Mouse (Mus musculus) liver, embryonic 12.5 days (tissue): ENCODE data around the gene Slc25a34. TPM values are rescaled to one million over a fixed set of nuclear protein-coding genes. Genes with fewer than 3 reads are reported as not detected.

ENCODE experiments used
- ATAC-seq: fragments of 200-750 bp; cut with Nextera tagmentation; 2 replicates; pipeline ENCODE4 v1.8.0; 2017; ENCODE audit warnings: moderate number of reproducible peaks, mild to moderate bottlenecking, moderate library complexity
- H3K27ac ChIP-seq: fragments of 300-500 bp; sonication (generic); 2 replicates; pipeline ENCODE4 v1.5.1; 2016; ENCODE audit warnings: mild to moderate bottlenecking
- H3K27me3 ChIP-seq: fragments of 300-500 bp; sonication (generic); replicated peaks from 2 replicates; pipeline ENCODE4 v1.6.1; 2016; ENCODE audit warnings: mild to moderate bottlenecking, moderate library complexity
- H3K36me3 ChIP-seq: fragments of 300-500 bp; sonication (generic); 2 replicates; pipeline ENCODE4 v1.6.1; 2016; ENCODE audit warnings: mild to moderate bottlenecking, moderate library complexity
- H3K4me1 ChIP-seq: fragments of 300-500 bp; sonication (generic); 2 replicates; pipeline ENCODE4 v1.6.1; 2016
- H3K4me2 ChIP-seq: fragments of 300-500 bp; sonication (generic); 2 replicates; pipeline ENCODE4 v1.6.1; 2016; ENCODE audit warnings: mild to moderate bottlenecking, moderate library complexity
- H3K4me3 ChIP-seq: fragments of 300-500 bp; sonication (generic); 2 replicates; pipeline ENCODE4 v1.5.1; 2016; ENCODE audit warnings: mild to moderate bottlenecking, moderate library complexity
- H3K9ac ChIP-seq: fragments of 300-500 bp; sonication (generic); 2 replicates; pipeline ENCODE4 v1.6.1; 2016; ENCODE audit warnings: mild to moderate bottlenecking, moderate library complexity
- H3K9me3 ChIP-seq: fragments of 300-500 bp; sonication (generic); replicated peaks from 2 replicates; pipeline ENCODE4 v1.6.1; 2016; ENCODE audit warnings: mild to moderate bottlenecking, moderate library complexity
- WGBS: fragments of 180-500 bp; shearing (Covaris S2); methylation state at CpG from one replicate; pipeline ENCODE4 v1.1.7; 2016; ENCODE audit not compliant: insufficient replicate concordance; 5-methylcytosine and 5-hydroxymethylcytosine counted together
- polyA plus RNA-seq: library from polyadenylated mRNA; unstranded; fragments of >200 nt; fragmentation: Nextera tagmentation; extraction: Ambion mirVana; gene quantifications from 2 replicates; pipeline ENCODE4 v1.2.1, GENCODE M21; 2016

Slc25a34 gene
- polyA plus RNA-seq, 1 experiment from 2014 or later: not detected

DNA sequence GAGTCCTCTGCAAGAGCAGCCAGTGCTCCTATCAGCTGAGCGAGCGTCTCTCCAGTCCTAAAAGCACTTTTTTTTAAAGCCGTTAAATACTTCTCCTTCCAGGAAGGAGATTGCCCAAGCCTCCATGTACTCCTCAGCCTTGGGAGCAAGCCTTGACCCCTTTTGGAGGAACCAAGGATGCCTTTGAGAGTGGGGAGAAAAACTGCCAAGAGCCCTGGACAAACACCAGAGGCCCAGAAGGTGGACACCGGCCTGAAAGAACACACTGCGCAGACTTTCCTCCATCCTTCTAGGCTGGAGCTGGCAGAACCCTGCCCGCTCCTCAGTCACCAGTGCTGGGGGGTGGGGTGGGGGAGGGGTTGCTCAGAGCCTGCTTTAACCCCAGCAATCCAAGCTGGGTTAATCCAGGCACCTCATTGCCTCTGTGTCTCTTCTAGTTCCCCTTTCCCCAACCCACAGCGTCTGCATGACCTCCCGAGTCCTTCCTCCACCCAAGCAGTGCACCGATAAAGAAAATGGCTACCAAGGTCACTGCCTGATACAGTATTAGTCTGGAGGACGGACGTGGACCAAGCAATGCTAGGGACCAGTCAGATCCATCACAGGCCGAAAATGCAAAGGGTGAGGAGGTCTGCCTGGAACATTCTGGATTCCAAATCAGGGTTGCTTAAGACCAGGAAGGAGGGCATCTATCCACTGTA lies 32.4 kb upstream of the Slc25a34 start:
- Histone ChIP-seq H3K4me1 (peaks cover 27% of the 10 kb centered on the region), H3K4me2 (no peak overlapping the region), H3K9ac (no peak overlapping the region), H3K27me3 (no peaks in the 10 kb centered on the region), H3K27ac (no peak overlapping the region), H3K9me3 (no peaks in the 10 kb centered on the region), H3K4me3 (no peak overlapping the region), H3K36me3 (peaks cover 48% of the 10 kb centered on the region)
- 48% methylated on average over 12 of the region's 12 CpGs for WGBS
- ATAC-seq: no peak

DNA sequence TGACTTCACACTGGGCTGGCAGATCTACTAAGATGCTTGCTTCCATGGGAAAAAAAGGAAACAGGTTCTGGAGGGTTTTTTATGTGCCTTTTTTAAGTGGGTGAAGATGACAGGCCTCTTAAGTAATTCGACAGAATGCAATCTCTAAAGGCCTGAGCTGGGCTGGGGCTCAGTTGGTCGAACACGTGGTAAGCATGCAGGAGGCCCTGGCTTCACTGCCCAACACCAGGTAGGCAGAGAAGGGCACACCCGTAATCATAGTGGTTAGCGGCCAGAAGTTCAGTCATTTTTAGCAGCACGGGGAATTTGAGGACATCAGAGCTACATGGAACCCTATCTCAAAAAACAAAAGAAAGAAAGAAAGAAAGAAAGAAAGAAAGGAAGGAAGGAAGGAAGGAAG lies 30.9 kb upstream of the Slc25a34 start:
- no peak overlapping the region for H3K9ac ChIP-seq
- no peak overlapping the region for H3K4me3 ChIP-seq
- peaks cover 36% of the 10 kb centered on the region for H3K36me3 ChIP-seq
- no peaks in the 10 kb centered on the region for H3K9me3 ChIP-seq
- H3K27ac ChIP-seq: no peak overlapping the region
- no peak for ATAC-seq
- H3K4me2 ChIP-seq: no peak overlapping the region
- no peaks in the 10 kb centered on the region for H3K27me3 ChIP-seq
- H3K4me1 ChIP-seq: peaks cover 27% of the 10 kb centered on the region
- WGBS: 84% methylated on average over 6 of the region's 6 CpGs

DNA sequence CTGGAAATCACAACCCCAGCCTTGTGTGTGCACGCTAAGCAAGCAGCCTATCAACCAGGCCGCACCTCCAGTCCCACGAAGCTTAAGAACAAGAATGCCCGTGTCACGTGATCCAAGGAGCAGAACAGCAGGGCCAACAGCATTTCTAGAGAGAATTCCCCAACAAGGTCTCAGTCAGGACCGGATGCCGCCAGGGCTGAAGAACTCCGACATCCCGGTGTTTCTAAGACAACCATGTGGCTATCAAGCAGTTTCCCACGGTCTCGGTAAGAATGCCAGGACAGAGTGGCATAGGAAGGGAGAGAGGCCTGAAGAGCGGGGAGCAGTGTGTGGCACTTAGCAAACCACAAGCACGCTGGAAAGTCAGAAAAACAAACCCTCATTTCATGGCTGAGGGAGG lies 30.2 kb upstream of the Slc25a34 start:
- no peak overlapping the region for H3K4me3 ChIP-seq
- peaks cover 36% of the 10 kb centered on the region for H3K36me3 ChIP-seq
- WGBS: 84% methylated on average over 13 of the region's 13 CpGs
- no peak overlapping the region for H3K4me2 ChIP-seq
- no peaks in the 10 kb centered on the region for H3K27me3 ChIP-seq
- H3K9me3 ChIP-seq: no peaks in the 10 kb centered on the region
- no peak for ATAC-seq
- H3K9ac ChIP-seq: no peak overlapping the region
- H3K27ac ChIP-seq: no peak overlapping the region
- H3K4me1 ChIP-seq: peaks cover 27% of the 10 kb centered on the region

DNA sequence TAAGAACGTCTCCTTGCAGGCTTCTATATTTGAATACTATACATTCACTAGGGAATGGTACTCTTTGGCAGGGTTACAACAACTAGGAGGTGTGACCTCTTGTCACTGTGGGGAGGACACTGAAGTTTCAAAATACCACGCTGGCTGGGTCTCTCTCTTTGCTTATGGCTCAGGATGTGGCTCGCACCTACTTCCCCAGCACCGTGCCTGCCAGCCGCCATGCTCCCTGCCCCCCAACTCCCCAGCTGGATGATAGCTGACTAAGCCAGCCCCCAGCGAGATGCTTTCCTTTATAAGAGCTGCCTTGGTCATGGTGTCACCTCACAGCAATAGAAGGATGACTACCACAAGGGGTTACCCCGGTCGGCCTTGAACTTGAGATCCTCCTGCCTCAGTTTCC lies 29.4 kb upstream of the Slc25a34 start:
- ATAC-seq: no peak
- 68% methylated on average over 8 of the region's 8 CpGs for WGBS
- H3K4me3 ChIP-seq: no peak overlapping the region
- peaks cover 22% of the 10 kb centered on the region for H3K4me1 ChIP-seq
- H3K9ac ChIP-seq: no peak overlapping the region
- no peak overlapping the region for H3K4me2 ChIP-seq
- H3K36me3 ChIP-seq: peaks cover 34% of the 10 kb centered on the region
- H3K9me3 ChIP-seq: no peaks in the 10 kb centered on the region
- H3K27me3 ChIP-seq: no peaks in the 10 kb centered on the region
- H3K27ac ChIP-seq: no peak overlapping the region

DNA sequence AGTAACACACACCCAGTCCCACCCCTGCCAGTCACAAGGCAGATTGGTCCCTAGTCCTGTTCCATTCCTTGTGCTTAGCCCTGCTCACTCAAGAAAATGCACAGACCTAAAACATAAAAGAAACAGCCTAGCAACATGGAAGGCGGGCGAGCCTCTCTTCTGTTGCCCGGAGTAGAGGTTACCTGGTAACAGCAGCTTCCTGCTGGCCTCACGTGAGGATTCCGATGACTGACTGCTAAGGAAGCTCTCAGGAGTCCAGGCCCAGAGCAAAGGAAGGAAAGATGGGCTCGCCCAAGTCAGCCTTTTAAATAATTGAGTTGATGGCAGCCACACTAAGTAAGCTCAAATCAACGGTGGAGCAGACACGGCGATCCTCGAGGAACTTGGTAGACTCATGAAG lies 28.3 kb upstream of the Slc25a34 start:
- peaks cover 14% of the 10 kb centered on the region for H3K4me1 ChIP-seq
- no peak overlapping the region for H3K9ac ChIP-seq
- no peaks in the 10 kb centered on the region for H3K27me3 ChIP-seq
- no peak overlapping the region for H3K4me2 ChIP-seq
- H3K9me3 ChIP-seq: no peaks in the 10 kb centered on the region
- no peak overlapping the region for H3K4me3 ChIP-seq
- ATAC-seq: no peak
- 86% methylated on average over 10 of the region's 10 CpGs for WGBS
- peaks cover 36% of the 10 kb centered on the region for H3K36me3 ChIP-seq
- H3K27ac ChIP-seq: no peak overlapping the region

DNA sequence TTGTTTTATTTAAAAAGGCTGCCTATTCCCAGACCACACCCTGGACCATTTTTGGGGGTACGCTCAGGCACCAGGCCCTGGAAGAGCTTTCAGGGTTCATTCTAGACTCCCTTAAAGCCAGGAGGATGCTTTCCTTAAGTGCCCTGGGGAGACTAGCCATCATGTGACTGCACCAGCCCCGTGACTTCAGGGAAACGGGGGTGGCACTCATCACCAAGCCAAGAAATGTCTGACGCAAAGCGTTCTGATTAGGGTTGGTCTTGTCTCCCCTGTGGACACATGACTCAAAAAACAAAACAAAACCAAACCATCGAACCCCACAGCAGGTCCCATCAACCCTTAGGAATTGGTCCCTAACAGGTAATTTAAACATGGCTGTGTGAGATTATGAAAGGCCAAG lies 27.7 kb upstream of the Slc25a34 start:
- H3K4me3 ChIP-seq: no peak overlapping the region
- no peak overlapping the region for H3K4me2 ChIP-seq
- ATAC-seq: no peak
- no peak overlapping the region for H3K27ac ChIP-seq
- peaks cover 7% of the 10 kb centered on the region for H3K4me1 ChIP-seq
- 83% methylated on average over 6 of the region's 6 CpGs for WGBS
- no peak overlapping the region for H3K9ac ChIP-seq
- no peaks in the 10 kb centered on the region for H3K9me3 ChIP-seq
- peaks cover 36% of the 10 kb centered on the region for H3K36me3 ChIP-seq
- no peaks in the 10 kb centered on the region for H3K27me3 ChIP-seq

DNA sequence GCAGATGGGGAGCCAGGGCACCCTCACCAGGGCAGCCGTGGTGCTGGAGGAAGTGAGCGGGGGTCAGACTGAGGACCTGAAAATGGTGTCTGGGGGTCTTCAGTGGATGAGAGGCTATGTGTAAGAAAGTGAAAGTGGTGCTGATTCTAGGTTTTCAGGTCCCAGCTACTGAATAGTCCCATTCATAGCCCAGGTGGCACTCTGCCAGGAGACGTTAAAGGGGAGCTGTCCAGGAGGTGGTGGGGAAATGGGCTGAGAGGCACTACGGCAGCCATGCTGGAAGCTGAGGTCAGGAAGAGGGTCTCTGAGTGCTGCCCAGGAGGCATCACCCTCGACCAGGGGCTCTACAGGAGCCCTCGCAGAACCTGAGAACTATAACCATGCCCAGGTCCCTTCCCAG lies 25.6 kb upstream of the Slc25a34 start:
- Histone ChIP-seq H3K4me1 (no peaks in the 10 kb centered on the region), H3K36me3 (peaks cover 36% of the 10 kb centered on the region), H3K27ac (no peak overlapping the region), H3K4me2 (no peak overlapping the region), H3K4me3 (no peak overlapping the region), H3K9me3 (no peaks in the 10 kb centered on the region), H3K27me3 (no peaks in the 10 kb centered on the region), H3K9ac (no peak overlapping the region)
- ATAC-seq: no peak
- 72% methylated on average over 6 of the region's 6 CpGs for WGBS

DNA sequence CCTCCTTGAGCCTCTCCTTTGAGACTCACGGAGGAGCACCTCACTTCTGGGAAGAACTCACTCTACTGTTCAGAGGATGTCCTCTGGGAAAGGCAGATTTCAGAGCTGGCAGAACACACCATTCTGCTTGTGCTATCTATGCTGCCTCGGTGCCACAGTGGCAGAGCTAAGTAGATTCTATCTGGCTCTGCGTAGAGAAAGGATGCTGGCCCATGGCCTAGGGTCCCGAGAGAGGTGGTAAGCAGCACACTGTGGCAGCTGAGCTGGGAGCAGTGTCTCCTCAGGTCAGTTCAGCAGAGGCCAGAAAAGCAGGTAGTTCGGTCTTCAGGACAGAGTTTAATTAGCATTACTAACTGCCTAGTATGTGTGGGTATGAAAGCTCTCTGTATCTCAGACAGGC lies 24.6 kb upstream of the Slc25a34 start:
- Histone ChIP-seq H3K36me3 (peaks cover 30% of the 10 kb centered on the region), H3K9ac (no peak overlapping the region), H3K9me3 (no peaks in the 10 kb centered on the region), H3K4me1 (no peaks in the 10 kb centered on the region), H3K4me3 (no peak overlapping the region), H3K4me2 (no peak overlapping the region), H3K27ac (no peak overlapping the region), H3K27me3 (no peaks in the 10 kb centered on the region)
- 86% methylated on average over 5 of the region's 5 CpGs for WGBS
- no peak for ATAC-seq

DNA sequence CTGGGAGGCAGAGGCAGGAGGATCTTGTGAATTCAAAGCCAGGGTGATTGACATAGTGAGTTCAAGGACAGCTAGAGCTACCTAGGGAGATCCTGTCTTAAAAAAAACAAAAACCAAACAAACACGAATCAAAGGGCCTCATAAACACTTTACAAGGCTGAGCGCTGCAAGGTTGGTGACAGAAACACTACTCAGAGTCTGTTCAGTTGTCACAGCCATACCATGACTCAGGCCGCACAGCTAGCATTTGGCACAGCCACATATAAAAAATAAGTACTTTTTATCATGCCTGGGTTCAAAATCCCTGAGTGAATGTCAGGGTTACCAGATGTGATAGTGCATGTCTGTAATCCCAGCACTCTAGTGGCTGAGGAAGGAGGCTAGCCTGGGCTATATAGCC lies 23.6 kb upstream of the Slc25a34 start:
- Histone ChIP-seq H3K4me3 (no peak overlapping the region), H3K9me3 (no peaks in the 10 kb centered on the region), H3K27ac (no peak overlapping the region), H3K4me2 (no peak overlapping the region), H3K9ac (no peak overlapping the region), H3K27me3 (no peaks in the 10 kb centered on the region), H3K4me1 (no peaks in the 10 kb centered on the region), H3K36me3 (peaks cover 32% of the 10 kb centered on the region)
- 68% methylated on average over 3 of the region's 3 CpGs for WGBS
- ATAC-seq: no peak

DNA sequence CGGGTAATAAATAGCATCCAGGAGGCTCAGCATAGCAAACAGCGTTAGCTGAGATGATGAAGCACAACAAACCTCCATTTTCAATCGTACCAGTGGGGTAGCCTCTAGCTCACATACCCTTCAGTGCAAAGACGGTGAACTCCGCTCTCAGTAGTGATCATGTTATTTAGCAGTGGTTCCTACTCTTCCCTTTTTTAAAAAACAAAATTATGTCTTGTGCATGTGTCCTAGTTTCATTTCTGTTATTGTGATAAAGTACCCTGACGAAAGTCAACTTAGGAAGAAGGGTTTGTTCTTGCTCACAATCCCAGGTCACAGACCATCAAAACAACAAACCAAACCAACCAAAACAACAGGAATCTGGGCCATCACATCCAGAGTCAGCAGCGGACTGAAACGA lies 22.4 kb upstream of the Slc25a34 start:
- H3K4me1 ChIP-seq: no peaks in the 10 kb centered on the region
- ATAC-seq: no peak

DNA sequence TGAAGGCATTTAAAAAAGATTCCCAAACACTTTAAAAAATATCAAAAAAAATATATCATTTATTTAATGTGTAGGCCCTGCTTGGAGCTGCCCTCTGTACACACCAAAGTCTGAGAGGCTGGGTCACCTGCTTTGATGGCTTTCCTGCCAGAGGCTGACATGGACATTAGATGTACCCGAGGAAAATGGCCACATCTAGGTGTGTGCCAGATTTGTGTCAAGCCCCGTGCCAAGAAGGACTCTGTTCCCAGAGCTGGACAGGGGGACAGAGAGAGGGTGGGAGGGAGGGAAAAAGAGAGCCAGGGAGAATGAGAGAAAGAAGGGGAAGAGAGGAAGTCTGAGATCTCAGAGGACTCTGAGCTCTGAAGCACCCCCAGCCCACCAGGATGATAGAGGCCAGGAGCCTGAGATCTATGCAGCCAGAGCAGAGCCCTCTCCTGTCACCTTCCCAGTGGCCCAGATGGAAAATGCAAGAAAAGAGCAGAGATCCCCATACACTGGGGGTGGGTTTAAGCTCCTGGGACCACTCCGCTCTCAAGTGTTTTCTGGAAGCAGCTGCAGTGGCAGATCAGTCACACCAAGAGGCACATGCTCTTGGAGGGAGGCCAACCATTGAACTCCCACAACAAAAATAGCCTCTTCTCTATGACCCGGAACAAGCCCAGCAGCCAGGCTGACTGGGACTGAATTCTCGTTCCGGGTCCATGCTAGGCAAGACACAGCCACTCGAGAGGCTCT lies 19.7 kb upstream of the Slc25a34 start:
- Histone ChIP-seq H3K4me2 (no peak overlapping the region), H3K4me3 (no peak overlapping the region), H3K9me3 (no peaks in the 10 kb centered on the region), H3K36me3 (peaks cover 43% of the 10 kb centered on the region), H3K27ac (no peak overlapping the region), H3K9ac (no peak overlapping the region), H3K27me3 (no peaks in the 10 kb centered on the region), H3K4me1 (no peaks in the 10 kb centered on the region)
- no peak for ATAC-seq
- WGBS: 70% methylated on average over 7 of the region's 7 CpGs

More for the DNA sequence above, 22.4 kb upstream of the Slc25a34 start:
- peaks cover 34% of the 10 kb centered on the region for H3K36me3 ChIP-seq
- no peak overlapping the region for H3K4me2 ChIP-seq
- no peak overlapping the region for H3K9ac ChIP-seq
- H3K9me3 ChIP-seq: no peaks in the 10 kb centered on the region
- no peak overlapping the region for H3K27ac ChIP-seq
- 82% methylated on average over 8 of the region's 8 CpGs for WGBS
- H3K27me3 ChIP-seq: no peaks in the 10 kb centered on the region
- H3K4me3 ChIP-seq: no peak overlapping the region

DNA sequence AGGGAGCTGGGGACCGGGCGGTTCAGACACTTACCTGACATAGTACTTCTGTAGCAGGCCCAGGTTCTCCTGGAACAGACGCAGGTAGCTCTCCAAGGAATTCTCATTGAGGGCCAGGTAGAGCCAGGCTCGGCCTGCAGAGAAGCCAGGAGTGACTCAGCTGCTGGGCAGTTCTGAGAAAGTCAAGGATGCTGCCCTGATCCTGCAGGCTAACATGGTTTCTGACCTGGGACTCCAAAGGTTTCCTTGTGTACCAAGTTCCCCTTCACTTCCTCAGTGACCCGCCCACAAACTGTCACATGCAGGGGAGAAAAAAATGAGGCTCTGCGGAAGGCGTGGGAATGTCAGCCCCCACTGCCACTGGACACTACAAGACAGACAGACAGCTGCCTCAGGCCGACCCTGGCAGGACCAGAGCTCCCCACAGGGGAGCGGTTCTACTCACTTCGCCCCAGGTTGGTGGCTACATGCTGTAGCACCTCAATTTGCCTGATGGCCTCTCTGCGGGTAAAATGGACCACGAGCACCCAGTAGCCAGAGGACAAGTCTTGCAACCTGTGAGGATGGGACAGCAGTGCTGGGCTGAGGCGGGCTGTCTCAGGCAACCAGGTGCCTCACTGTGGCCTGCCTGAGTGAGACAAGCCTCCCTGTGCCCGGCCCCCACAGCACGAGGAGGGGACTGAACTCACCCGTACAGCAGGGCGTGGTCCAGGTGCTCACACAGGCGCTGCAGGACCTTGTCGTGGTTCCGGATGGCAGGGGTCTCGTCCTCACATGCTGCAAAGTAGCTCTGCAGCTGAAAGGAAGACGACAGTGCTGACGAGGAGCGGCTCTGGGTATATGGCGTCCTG lies 18.6 kb upstream of the Slc25a34 start:
- no peak for ATAC-seq
- Histone ChIP-seq H3K9me3 (no peaks in the 10 kb centered on the region), H3K4me3 (no peak overlapping the region), H3K4me2 (no peak overlapping the region), H3K27ac (no peak overlapping the region), H3K36me3 (peaks cover 44% of the 10 kb centered on the region), H3K9ac (no peak overlapping the region), H3K27me3 (no peaks in the 10 kb centered on the region), H3K4me1 (no peaks in the 10 kb centered on the region)
- WGBS: 84% methylated on average over 25 of the region's 25 CpGs
